Mouse (Mus musculus): ENCODE results near the gene Gm13276.
"Not testable (repeated sequence)": the region's sequence is repeated elsewhere in the genome, so short reads cannot be mapped to it uniquely, and the experiment has no call there.

- not testable (repeated sequence) for TF ChIP-seq GATA1, TAL1 (IDR thresholded peaks at IDR 0.05; ENCODE audit: low read length)
Observed at GRCm38 (mm10) chr4:88802954-88803353, 17.4 kb downstream of the Gm13276 start, which contains the start of gene Gm13287.
